Mouse (Mus musculus) liver (tissue): Measurements from ENCODE around the gene Notum.

Experiments
- DNase-seq: peaks from one replicate; pipeline ENCODE4 v3.0.0-alpha.2; 2020; ENCODE audit warnings: mixed read lengths

The Notum gene

DNA sequence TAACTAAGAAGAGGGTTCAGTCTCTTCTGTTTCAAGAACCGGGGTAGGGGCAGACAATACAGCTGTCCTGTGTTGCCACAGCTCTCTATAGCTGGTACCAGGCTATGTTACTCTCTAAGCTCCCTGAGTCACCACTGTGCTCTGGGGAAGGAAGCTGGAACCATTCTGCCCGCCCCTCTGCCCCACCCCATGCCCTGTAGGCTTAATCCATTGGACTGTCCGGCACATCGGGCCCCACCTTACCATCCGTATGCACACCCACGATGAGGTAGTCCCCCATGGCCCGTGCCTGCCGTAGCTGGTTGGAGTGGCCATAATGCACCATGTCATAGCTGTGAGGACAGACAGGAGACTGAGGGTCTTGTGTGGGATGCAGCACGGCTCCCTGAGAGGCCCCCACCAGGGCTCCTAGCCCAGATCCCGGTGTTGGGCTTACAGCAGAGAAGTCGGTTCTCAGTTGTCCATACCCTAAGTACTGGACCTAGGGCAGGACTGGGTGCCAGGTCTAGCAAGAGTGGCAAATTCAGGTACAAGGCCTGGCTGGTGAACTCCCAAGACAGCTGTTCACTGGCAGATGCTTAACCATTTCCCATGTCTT is 45.3 kb downstream of the Notum start:
- no peak for DNase-seq

GRCm38 (mm10) chr11:120615167-120615566 is 45.8 kb downstream of the Notum start:
- DNase-seq, result no peak

GRCm38 (mm10) chr11:120613976-120614375 is 47.0 kb downstream of the Notum start:
- no peak for DNase-seq

DNA sequence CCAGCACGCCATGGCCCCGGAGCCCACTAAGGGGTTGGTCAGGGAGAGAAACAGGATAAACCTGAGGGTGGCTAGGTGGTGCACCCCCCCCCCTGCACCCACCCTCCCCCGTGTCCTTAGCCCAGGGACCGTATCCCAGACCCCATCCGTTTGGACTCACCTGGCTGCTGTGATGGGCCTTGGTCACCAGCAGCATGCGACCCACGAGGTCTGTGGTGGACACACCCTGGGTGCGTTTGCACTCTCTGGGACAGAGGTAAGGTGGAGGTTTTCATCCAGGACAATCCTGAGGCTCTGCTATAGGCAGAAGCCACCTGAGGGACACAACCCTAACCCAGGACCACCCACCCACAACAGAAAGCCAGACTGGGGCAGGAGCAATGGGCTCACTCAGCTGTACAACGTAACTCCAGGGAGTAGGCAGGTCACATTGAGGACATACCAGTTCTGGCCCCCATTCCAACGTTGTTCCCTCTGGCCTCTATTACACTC is 47.4 kb downstream of the Notum start:
- DNase-seq, result no peak

- DNase-seq, result peak; percentile 80
These were observed 48.2 kb downstream of the Notum start for GRCm38 (mm10) chr11:120612763-120613162.

DNA sequence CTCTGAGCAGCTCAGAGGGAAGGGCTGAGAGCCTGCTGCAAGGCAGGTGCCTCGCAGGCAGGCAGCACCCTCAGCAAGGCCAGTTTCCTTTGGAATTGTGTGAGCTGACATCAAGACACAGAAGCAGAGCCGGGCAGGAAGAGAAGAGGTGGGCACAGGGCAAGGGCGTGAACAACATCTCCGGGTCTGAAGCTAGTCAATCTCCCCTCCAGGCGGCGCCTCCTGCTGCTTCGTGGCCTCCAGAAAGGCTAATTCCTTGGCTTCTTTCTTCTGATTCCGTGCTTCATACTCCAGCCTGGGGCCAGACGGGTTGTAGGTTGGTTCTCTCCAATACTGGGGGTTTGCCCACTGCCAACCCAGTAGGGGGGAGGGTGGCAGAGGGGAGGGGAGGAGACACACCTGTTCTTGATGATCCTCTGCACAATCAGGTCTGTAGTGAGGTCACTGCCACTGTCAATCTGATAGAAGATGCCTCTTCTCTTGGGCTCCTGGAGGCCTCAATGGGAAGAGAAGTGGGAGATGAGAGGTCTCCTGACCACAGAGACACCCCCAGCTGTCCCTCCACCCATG is 50.4 kb downstream of the Notum start:
- DNase-seq, result no peak

GRCm38 (mm10) chr11:120609250-120609649 is 51.7 kb downstream of the Notum start:
- DNase-seq, result peak; percentile 63

GRCm38 (mm10) chr11:120608241-120609034 is 52.5 kb downstream of the Notum start, which contains the start of gene Npb:
Npb (plus strand) TSS chr11:120608477.
- DNase-seq, result no peak

- no peak for DNase-seq
These were observed 54.2 kb downstream of the Notum start for GRCm38 (mm10) chr11:120606764-120607163.

DNA sequence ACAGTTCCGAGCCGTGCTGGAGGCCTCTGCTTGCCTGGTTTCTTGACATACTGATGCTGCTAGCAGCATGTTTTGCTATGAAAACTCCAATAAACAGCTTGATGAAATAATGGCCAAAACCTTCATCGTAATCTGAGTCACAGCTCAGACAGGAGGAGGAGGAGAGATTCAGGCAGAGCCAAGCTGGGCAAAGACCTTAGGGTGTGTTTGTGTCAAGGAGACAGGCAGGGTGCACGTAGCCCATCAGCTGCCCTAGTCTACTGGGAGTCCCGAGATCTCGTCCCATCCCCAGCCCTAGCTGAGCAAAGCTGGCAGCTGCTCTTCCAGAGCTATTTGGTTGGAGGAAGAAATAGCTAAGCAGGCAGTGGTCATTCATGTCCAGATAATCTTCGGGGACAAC is 55.3 kb downstream of the Notum start:
- no peak for DNase-seq
